ENCODE assay signal across 9 mouse cellular contexts in genomic region chr2:25400291-25400690, GRCm38 (mm10). TPM values are rescaled to one million over a fixed set of nuclear protein-coding genes. Genes with fewer than 3 reads are reported as not detected.
DNase-seq lines count a peak whose midpoint lies in the region; ATAC-seq and TF ChIP-seq lines count a peak whose summit lies in the region.
"Had no signal": no experiment of that assay in that cellular context is flagged by ENCODE, and none has a peak within 500 bp of the region (broad histone marks: within the 10 kb centered on the region; RNA-seq: fewer than 3 reads in every experiment).

No protein-coding gene starts in this region.

- no peak for ATAC-seq in lung, embryonic 16.5 days (ENCODE audit: low read depth)
- ATAC-seq in intestine, embryonic 14.5 days (replicated peaks; ENCODE audit: low FRiP score, low TSS enrichment, low read depth), result no peak
- no peak for ATAC-seq in stomach, embryonic 14.5 days (ENCODE audit: insufficient number of reproducible peaks, insufficient read depth, low FRiP score, low read depth)

- DNase-seq in lung, postnatal 14 days, result no peak
- peak; percentile 67 to 77 for DNase-seq in heart, adult 2 months
- DNase-seq in intestine, embryonic 14.5 days (ENCODE audit: low spot score), result no peak
- no peak for DNase-seq in right cerebral cortex, postnatal 10 days (ENCODE audit: low spot score in 2 of 2)
- DNase-seq in left cerebral cortex, adult 18-20 months (ENCODE audit: low spot score in 2 of 2), result no peak
- no peak for DNase-seq in thymus, postnatal 36 days

- no peak overlapping the region for H3K9ac ChIP-seq in lung, embryonic 16.5 days (ENCODE audit: low read length)
- H3K9ac ChIP-seq in heart, adult 2 months (ENCODE audit: low read depth, low read length), result peak overlapping the region; percentile 30
- no peak overlapping the region for H3K9ac ChIP-seq in intestine, embryonic 14.5 days (ENCODE audit: low read length)
- H3K9ac ChIP-seq in stomach, embryonic 14.5 days (replicated peaks; ENCODE audit: low read depth, low read length), result no peak overlapping the region

- H3K36me3 ChIP-seq in lung, embryonic 16.5 days (ENCODE audit: control insufficient read depth, insufficient read depth, low read length), result no peaks in the 10 kb centered on the region
- H3K36me3 ChIP-seq in heart, adult 2 months (ENCODE audit: control insufficient read depth, insufficient read depth, low read length), result no peaks in the 10 kb centered on the region
- no peaks in the 10 kb centered on the region for H3K36me3 ChIP-seq in intestine, embryonic 14.5 days (ENCODE audit: control insufficient read depth, insufficient read depth, low read length)
- no peaks in the 10 kb centered on the region for H3K36me3 ChIP-seq in stomach, embryonic 14.5 days (ENCODE audit: control insufficient read depth, insufficient read depth, low read length)

- no peak overlapping the region for H3K27ac ChIP-seq in lung, embryonic 16.5 days (ENCODE audit: low read length)
- peak overlapping the region; percentile 64 for H3K27ac ChIP-seq in heart, adult 2 months
- no peak overlapping the region for H3K27ac ChIP-seq in intestine, embryonic 14.5 days (ENCODE audit: low read depth)
- no peak overlapping the region for H3K27ac ChIP-seq in stomach, embryonic 14.5 days (ENCODE audit: low read length)

- no peak overlapping the region for H3K4me3 ChIP-seq in lung, embryonic 16.5 days (ENCODE audit: low read length)
- peak overlapping the region; percentile 29 for H3K4me3 ChIP-seq in heart, adult 2 months
- H3K4me3 ChIP-seq in intestine, embryonic 14.5 days (ENCODE audit: low read depth, low read length), result no peak overlapping the region
- H3K4me3 ChIP-seq in stomach, embryonic 14.5 days (ENCODE audit: low read depth, low read length), result no peak overlapping the region; the same call in 1 of the 2 replicates

- no peaks in the 10 kb centered on the region for H3K9me3 ChIP-seq in lung, embryonic 16.5 days (ENCODE audit: control insufficient read depth, low read length)
- H3K9me3 ChIP-seq in intestine, embryonic 14.5 days (ENCODE audit: control insufficient read depth, low read length), result no peaks in the 10 kb centered on the region
- H3K9me3 ChIP-seq in stomach, embryonic 14.5 days (ENCODE audit: control insufficient read depth, low read depth, low read length), result no peaks in the 10 kb centered on the region

- TF ChIP-seq CTCF in heart, adult 2 months (IDR thresholded peaks at IDR 0.05), result no peak

- peaks cover 14% of the 10 kb centered on the region for H3K4me1 ChIP-seq in lung, embryonic 16.5 days (replicated peaks; ENCODE audit: control insufficient read depth, insufficient read depth, low read length)
- peaks cover 8% of the 10 kb centered on the region for H3K4me1 ChIP-seq in heart, adult 2 months (ENCODE audit: control insufficient read depth, insufficient read depth, low read length)
- H3K4me1 ChIP-seq in intestine, embryonic 14.5 days (replicated peaks; ENCODE audit: control insufficient read depth, insufficient read depth, low read length), result peaks cover 7% of the 10 kb centered on the region
- H3K4me1 ChIP-seq in stomach, embryonic 14.5 days (ENCODE audit: control insufficient read depth, insufficient read depth, low read length), result peaks cover 15% of the 10 kb centered on the region

- H3K79me2 ChIP-seq in heart, adult 2 months (replicated peaks; ENCODE audit: control insufficient read depth, insufficient read depth, low read length), result no peaks in the 10 kb centered on the region

- H3K4me2 ChIP-seq in lung, embryonic 16.5 days (ENCODE audit: low read depth, low read length), result 0 out of 2 replicates have a peak overlapping the region, but pooled peaks have one; percentile 16
- peak overlapping the region; percentile 26; the same call in 1 of the 2 replicates for H3K4me2 ChIP-seq in intestine, embryonic 14.5 days (ENCODE audit: low read length)
- peak overlapping the region; percentile 18; the same call in 1 of the 2 replicates for H3K4me2 ChIP-seq in stomach, embryonic 14.5 days (replicated peaks; ENCODE audit: low read depth, low read length)

- peak; percentile 33; the same call in 1 of the 2 replicates for TF ChIP-seq POLR2A in heart, adult 2 months (IDR thresholded peaks at IDR 0.05; ENCODE audit: insufficient read depth, low read depth, low read length)

- intact Hi-C loops in heart, adult 2 months (cut with DNase I), result loop anchor here (5.0 kb wide), 1 partner anchor 33 kb away; the partner anchor contains the start of gene Uap1l1

- WGBS in lung, embryonic 16.5 days, result 19% methylated on average over 16 of the region's 16 CpGs
- WGBS in heart, adult 2 months, result 15% methylated on average over 16 of the region's 16 CpGs
- WGBS in intestine, embryonic 14.5 days, result 22% methylated on average over 16 of the region's 16 CpGs
- 24% methylated on average over 16 of the region's 16 CpGs for WGBS in stomach, embryonic 14.5 days

- peaks cover 67% of the 10 kb centered on the region for H3K27me3 ChIP-seq in lung, embryonic 16.5 days (ENCODE audit: control insufficient read depth, insufficient read depth, low read depth, low read length)
- H3K27me3 ChIP-seq in heart, adult 2 months (ENCODE audit: control insufficient read depth, insufficient read depth, low read length), result no peaks in the 10 kb centered on the region
- peaks cover 92% of the 10 kb centered on the region for H3K27me3 ChIP-seq in intestine, embryonic 14.5 days (replicated peaks; ENCODE audit: control insufficient read depth, insufficient read depth, low read length)
- H3K27me3 ChIP-seq in stomach, embryonic 14.5 days (ENCODE audit: control insufficient read depth, insufficient read depth, low read length), result peaks cover 25% of the 10 kb centered on the region

- TF ChIP-seq EP300 in heart, adult 2 months (IDR thresholded peaks at IDR 0.05; ENCODE audit: insufficient read depth, low read depth, low read length), result no peak

RNA-seq across cellular contexts. Expression of gene Npdc1, which starts 1.1 kb away (rescaled TPM):
- polyA plus RNA-seq in lung, embryonic 16.5 days (2015; fragmentation: Nextera tagmentation; extraction: Ambion mirVana), result 31.6 and 36.5 TPM in 2 replicates
- 10 to 100 TPM; 21.3 to 30.4 TPM for total RNA-seq in heart, adult 2 months (2021)
- polyA plus RNA-seq in heart, adult 2 months (2012; rRNA removed), result 47.8 and 52.2 TPM in 2 replicates
- polyA plus RNA-seq in intestine, embryonic 14.5 days (2014; fragmentation: Nextera tagmentation; extraction: Ambion mirVana), result 42.2 and 45.4 TPM in 2 replicates
- polyA plus RNA-seq in stomach, embryonic 14.5 days (2014; fragmentation: Nextera tagmentation; extraction: Ambion mirVana), result 48.3 and 53.7 TPM in 2 replicates
- 100 to 1,000 TPM; 328 to 341 TPM for total RNA-seq in left cerebral cortex, adult 18-20 months (2021)
- total RNA-seq: MEL had no signal

RNA-seq across cellular contexts. Expression of gene Entpd2, which starts 4.6 kb away (rescaled TPM):
- polyA plus RNA-seq in lung, embryonic 16.5 days (2015; fragmentation: Nextera tagmentation; extraction: Ambion mirVana), result 3.6 and 4.8 TPM in 2 replicates
- 10 to 100 TPM; 11.1 to 13.5 TPM for total RNA-seq in heart, adult 2 months (2021)
- 36.3 and 37.1 TPM in 2 replicates for polyA plus RNA-seq in heart, adult 2 months (2012; rRNA removed)
- polyA plus RNA-seq in intestine, embryonic 14.5 days (2014; fragmentation: Nextera tagmentation; extraction: Ambion mirVana), result 5.9 and 7.4 TPM in 2 replicates
- polyA plus RNA-seq in stomach, embryonic 14.5 days (2014; fragmentation: Nextera tagmentation; extraction: Ambion mirVana), result 8.0 and 9.0 TPM in 2 replicates
- total RNA-seq in left cerebral cortex, adult 18-20 months (2021), result 10 to 100 TPM; 13.6 to 13.8 TPM
- total RNA-seq: MEL had no signal

RNA-seq across cellular contexts. Expression of gene Fut7, which starts 22.8 kb away (rescaled TPM):
- 0.10 and 0.15 TPM in 2 replicates for polyA plus RNA-seq in lung, embryonic 16.5 days (2015; fragmentation: Nextera tagmentation; extraction: Ambion mirVana)
- under 1 TPM in 1 of 2 experiments, not detected in 1; 0.11 TPM for total RNA-seq in heart, adult 2 months (2021)
- 0.43 TPM in 1 of 2 replicates, not detected in the other for polyA plus RNA-seq in heart, adult 2 months (2012; rRNA removed)
- polyA plus RNA-seq in intestine, embryonic 14.5 days (2014; fragmentation: Nextera tagmentation; extraction: Ambion mirVana), result 0.15 TPM in 1 of 2 replicates, not detected in the other
- 0.12 TPM in 1 of 2 replicates, not detected in the other for polyA plus RNA-seq in stomach, embryonic 14.5 days (2014; fragmentation: Nextera tagmentation; extraction: Ambion mirVana)
- under 1 TPM; 0.21 to 0.56 TPM for total RNA-seq in left cerebral cortex, adult 18-20 months (2021)

RNA-seq across cellular contexts. Expression of gene Sapcd2, which starts 28.2 kb away (rescaled TPM):
- polyA plus RNA-seq in lung, embryonic 16.5 days (2015; fragmentation: Nextera tagmentation; extraction: Ambion mirVana), result 39.0 and 39.3 TPM in 2 replicates
- not detected for total RNA-seq in heart, adult 2 months (2021)
- 0.20 and 0.26 TPM in 2 replicates for polyA plus RNA-seq in heart, adult 2 months (2012; rRNA removed)
- 43.2 and 47.4 TPM in 2 replicates for polyA plus RNA-seq in intestine, embryonic 14.5 days (2014; fragmentation: Nextera tagmentation; extraction: Ambion mirVana)
- 31.3 and 36.4 TPM in 2 replicates for polyA plus RNA-seq in stomach, embryonic 14.5 days (2014; fragmentation: Nextera tagmentation; extraction: Ambion mirVana)
- total RNA-seq in left cerebral cortex, adult 18-20 months (2021), result 1 to 10 TPM; 1.4 to 1.8 TPM

RNA-seq across cellular contexts. Expression of gene Abca2, which starts 28.2 kb away (rescaled TPM):
- polyA plus RNA-seq in lung, embryonic 16.5 days (2015; fragmentation: Nextera tagmentation; extraction: Ambion mirVana), result 4.9 and 5.4 TPM in 2 replicates
- 10 to 100 TPM; 36.1 to 41.1 TPM for total RNA-seq in heart, adult 2 months (2021)
- 43.4 and 44.2 TPM in 2 replicates for polyA plus RNA-seq in heart, adult 2 months (2012; rRNA removed)
- 4.8 and 4.9 TPM in 2 replicates for polyA plus RNA-seq in intestine, embryonic 14.5 days (2014; fragmentation: Nextera tagmentation; extraction: Ambion mirVana)
- polyA plus RNA-seq in stomach, embryonic 14.5 days (2014; fragmentation: Nextera tagmentation; extraction: Ambion mirVana), result 5.4 and 6.4 TPM in 2 replicates
- 100 to 1,000 TPM; 155 to 165 TPM for total RNA-seq in left cerebral cortex, adult 18-20 months (2021)

Comparison
In these comparisons a context has a peak if more than half of its experiments do, and no peak if none do; other contexts are left out.
1. DNase-seq: peak in heart, adult 2 months (2 of 2); none in lung, postnatal 14 days (single experiment), intestine, embryonic 14.5 days (single experiment), right cerebral cortex, postnatal 10 days (0 of 2), left cerebral cortex, adult 18-20 months (0 of 2) and thymus, postnatal 36 days (0 of 2).
2. Peak in every context shown above with its lines, with median percentiles within 50 percentile points of each other: H3K4me2 ChIP-seq.